Mouse (Mus musculus): ENCODE data around the gene Casr. TPM values are rescaled to one million over a fixed set of nuclear protein-coding genes. Genes with fewer than 3 reads are reported as not detected.

The Casr gene
- polyA plus RNA-seq, 1 experiment from 2014 or later = 0.04 TPM

GRCm38 (mm10) chr16:36465436-36465835, 96.5 kb downstream of the Casr start:
- 77% methylated on average over 3 of the region's 3 CpGs for WGBS
- H3K4me2 ChIP-seq (ENCODE audit: low read depth, low read length) = no peak overlapping the region
- H3K4me1 ChIP-seq (replicated peaks; ENCODE audit: control insufficient read depth, insufficient read depth, low read length) = no peaks in the 10 kb centered on the region
- no peak overlapping the region for H3K27ac ChIP-seq (ENCODE audit: low read length)
- no peak overlapping the region for H3K9ac ChIP-seq (ENCODE audit: low read length)
- H3K27me3 ChIP-seq (ENCODE audit: control insufficient read depth, insufficient read depth, low read depth, low read length) = no peaks in the 10 kb centered on the region
- H3K4me3 ChIP-seq (ENCODE audit: low read length) = no peak overlapping the region
- no peaks in the 10 kb centered on the region for H3K36me3 ChIP-seq (ENCODE audit: control insufficient read depth, insufficient read depth, low read length)
- H3K9me3 ChIP-seq (ENCODE audit: control insufficient read depth, low read length) = peaks cover 2% of the 10 kb centered on the region; the same call in 1 of the 2 replicates
- ATAC-seq (ENCODE audit: low read depth) = no peak

- Histone ChIP-seq H3K36me3 (ENCODE audit: control insufficient read depth, insufficient read depth, low read length) (no peaks in the 10 kb centered on the region), H3K27ac (ENCODE audit: low read length) (no peak overlapping the region), H3K27me3 (ENCODE audit: control insufficient read depth, insufficient read depth, low read depth, low read length) (no peaks in the 10 kb centered on the region), H3K4me1 (replicated peaks; ENCODE audit: control insufficient read depth, insufficient read depth, low read length) (no peaks in the 10 kb centered on the region), H3K4me2 (ENCODE audit: low read depth, low read length) (no peak overlapping the region), H3K9me3 (ENCODE audit: control insufficient read depth, low read length) (peaks cover 2% of the 10 kb centered on the region; the same call in 1 of the 2 replicates), H3K9ac (ENCODE audit: low read length) (no peak overlapping the region), H3K4me3 (ENCODE audit: low read length) (no peak overlapping the region)
- ATAC-seq (ENCODE audit: low read depth) = no peak
- WGBS = 69% methylated on average over 4 of the region's 4 CpGs
Measured at GRCm38 (mm10) chr16:36464076-36464475, 97.9 kb downstream of the Casr start.

- Histone ChIP-seq H3K4me3 (ENCODE audit: low read length) (no peak overlapping the region), H3K9me3 (ENCODE audit: control insufficient read depth, low read length) (no peaks in the 10 kb centered on the region), H3K36me3 (ENCODE audit: control insufficient read depth, insufficient read depth, low read length) (no peaks in the 10 kb centered on the region), H3K4me2 (ENCODE audit: low read depth, low read length) (no peak overlapping the region), H3K27me3 (ENCODE audit: control insufficient read depth, insufficient read depth, low read depth, low read length) (no peaks in the 10 kb centered on the region), H3K9ac (ENCODE audit: low read length) (no peak overlapping the region), H3K27ac (ENCODE audit: low read length) (no peak overlapping the region), H3K4me1 (replicated peaks; ENCODE audit: control insufficient read depth, insufficient read depth, low read length) (no peaks in the 10 kb centered on the region)
- no peak for ATAC-seq (ENCODE audit: low read depth)
- 47% methylated on average over 2 of the region's 2 CpGs for WGBS
Measured at GRCm38 (mm10) chr16:36460426-36460825, 101.5 kb downstream of the Casr start.

- no peak within 1 kb of the TSS for H3K4me3 ChIP-seq (ENCODE audit: low read length)
- 58% methylated on average over 4 of the region's 4 CpGs for WGBS
- H3K4me2 ChIP-seq (ENCODE audit: low read depth, low read length) = no peak within 1 kb of the TSS
- ATAC-seq (ENCODE audit: low read depth) = no peak
- H3K36me3 ChIP-seq (ENCODE audit: control insufficient read depth, insufficient read depth, low read length) = no peaks in the 10 kb centered on the region
- H3K9me3 ChIP-seq (ENCODE audit: control insufficient read depth, low read length) = no peaks in the 10 kb centered on the region
- H3K27me3 ChIP-seq (ENCODE audit: control insufficient read depth, insufficient read depth, low read depth, low read length) = no peaks in the 10 kb centered on the region
- H3K4me1 ChIP-seq (replicated peaks; ENCODE audit: control insufficient read depth, insufficient read depth, low read length) = no peaks in the 10 kb centered on the region
- H3K9ac ChIP-seq (ENCODE audit: low read length) = no peak within 1 kb of the TSS
- no peak within 1 kb of the TSS for H3K27ac ChIP-seq (ENCODE audit: low read length)
Measured at GRCm38 (mm10) chr16:36455342-36455802, 106.6 kb downstream of the Casr start, which contains the start of gene Stfa3. Gene Stfa3 (minus strand): TSS chr16:36455392.

Other genes with a start within 250 kb of the Casr start
- not detected in 2 replicates for gene BC117090, start 227.8 kb downstream of the Casr start, polyA plus RNA-seq (2015; fragmentation: Nextera tagmentation; extraction: Ambion mirVana)
- 4.5 and 11.0 TPM in 2 replicates for gene BC100530, start 194.4 kb downstream of the Casr start, polyA plus RNA-seq (2015; fragmentation: Nextera tagmentation; extraction: Ambion mirVana)
- gene Stfa2, start 153.7 kb downstream of the Casr start, polyA plus RNA-seq (2015; fragmentation: Nextera tagmentation; extraction: Ambion mirVana) = 0.49 and 2.3 TPM in 2 replicates
- gene Stfa3, start 106.7 kb downstream of the Casr start, polyA plus RNA-seq (2015; fragmentation: Nextera tagmentation; extraction: Ambion mirVana) = 1.0 and 3.3 TPM in 2 replicates
- gene Cd86, start 103.9 kb upstream of the Casr start, polyA plus RNA-seq (2015; fragmentation: Nextera tagmentation; extraction: Ambion mirVana) = 1.7 and 2.6 TPM in 2 replicates
- gene Ildr1, start 131.8 kb upstream of the Casr start, polyA plus RNA-seq (2015; fragmentation: Nextera tagmentation; extraction: Ambion mirVana) = 8.5 and 9.1 TPM in 2 replicates
- 49.4 and 58.9 TPM in 2 replicates for gene Slc15a2, start 222.8 kb upstream of the Casr start, polyA plus RNA-seq (2015; fragmentation: Nextera tagmentation; extraction: Ambion mirVana)

All from lung, embryonic 16.5 days (tissue).